Mouse (Mus musculus) monocyte, adult 2 months (primary cell): Measurements from ENCODE around the gene Ewsr1.

ENCODE experiments used
- DNase-seq, 2 experiments: peaks; one replicate each; pipeline ENCODE4 v3.0.0; 2022; ENCODE audit warnings: low spot score in 2 of 2, low read depth in 1 of 2

Ewsr1 gene

GRCm38 (mm10) chr11:5059230-5059629, 39.8 kb downstream of the Ewsr1 start:
- no peak for DNase-seq

- no peak for DNase-seq
These were observed 40.3 kb downstream of the Ewsr1 start for GRCm38 (mm10) chr11:5058783-5059182.

DNA sequence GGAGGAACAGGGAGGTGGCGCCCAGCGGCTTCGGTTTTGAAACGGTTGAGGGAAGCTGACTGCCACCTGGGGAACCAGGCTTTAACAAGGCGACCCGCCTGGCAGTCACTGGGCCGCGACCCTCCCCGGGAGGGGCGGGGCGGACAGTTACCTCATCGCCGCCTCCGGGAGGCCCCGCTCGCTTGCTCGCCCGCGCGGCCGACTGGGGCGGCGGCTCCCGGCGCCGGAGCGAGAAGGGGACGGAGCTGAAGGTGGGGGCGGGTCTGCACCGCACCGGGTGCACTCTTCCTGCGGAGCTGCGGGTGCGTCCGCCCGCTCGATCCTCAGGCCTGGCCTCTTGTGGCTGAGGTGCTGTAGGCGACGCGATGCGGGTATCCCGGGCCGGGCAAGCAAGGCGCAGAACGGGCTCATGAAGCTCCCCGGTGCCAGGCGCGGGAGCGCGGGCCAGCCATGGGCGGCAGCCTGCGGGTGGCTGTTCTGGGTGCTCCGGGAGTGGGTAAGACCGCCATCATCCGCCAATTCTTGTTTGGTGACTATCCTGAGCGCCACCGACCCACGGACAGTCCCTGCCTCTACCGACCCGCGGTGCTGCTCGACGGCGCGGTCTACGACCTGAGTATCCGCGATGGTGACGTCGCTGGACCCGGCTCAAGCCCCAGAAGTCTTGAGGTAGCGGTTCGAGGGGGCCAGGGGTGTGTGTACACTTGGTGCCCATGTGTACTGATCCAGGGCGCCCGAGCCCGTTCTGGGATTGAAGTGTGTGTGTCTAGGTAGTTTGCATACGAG, 41.0 kb downstream of the Ewsr1 start, which contains the start of gene Rasl10a:
Rasl10a (plus strand) TSS at position 273 of the 786 bp plus-strand sequence.
- no peak for DNase-seq

- DNase-seq: no peak
These were observed 41.6 kb downstream of the Ewsr1 start for GRCm38 (mm10) chr11:5057541-5057855.

DNA sequence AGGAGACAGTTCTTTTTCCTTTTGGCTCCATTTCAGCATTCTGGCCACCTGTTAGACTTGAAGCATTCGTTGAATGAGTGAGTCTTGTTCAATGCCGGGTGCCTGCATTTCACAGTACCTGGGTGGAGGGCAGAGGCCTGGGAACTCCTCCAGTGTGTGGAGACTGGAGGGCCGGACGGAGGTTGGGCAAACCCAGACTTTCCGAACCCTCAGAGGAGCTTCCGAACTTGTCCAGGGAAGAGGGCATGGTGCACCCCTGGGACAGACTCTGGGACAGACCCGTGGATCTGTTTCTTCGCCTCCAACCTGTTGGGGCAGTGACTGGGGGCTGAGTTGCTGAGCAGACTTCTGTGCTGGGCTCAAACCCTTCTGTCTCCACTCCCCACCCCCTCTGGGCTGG, 42.0 kb downstream of the Ewsr1 start:
- DNase-seq: no peak

GRCm38 (mm10) chr11:5055945-5056938, 42.8 kb downstream of the Ewsr1 start:
- no peak for DNase-seq

DNA sequence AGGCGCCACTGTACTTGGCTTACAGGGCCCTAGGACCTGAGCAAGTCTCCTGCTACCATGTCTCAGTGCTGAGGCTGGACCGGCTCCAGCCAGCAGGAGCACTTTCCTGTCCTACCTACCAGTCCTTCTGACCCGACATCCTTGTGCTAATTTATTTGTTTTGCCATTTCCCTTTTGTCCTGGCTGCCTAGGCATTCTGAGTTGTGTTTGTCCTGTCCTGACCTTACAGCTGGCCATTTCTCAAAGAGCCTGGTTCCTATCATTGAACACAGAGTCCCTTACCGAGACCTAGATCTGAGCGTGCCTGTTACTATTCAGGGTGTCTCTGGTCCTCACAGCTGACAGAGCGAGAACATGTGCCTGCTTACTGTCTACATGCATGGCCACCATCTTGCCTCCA, 44.2 kb downstream of the Ewsr1 start:
- no peak for DNase-seq

DNA sequence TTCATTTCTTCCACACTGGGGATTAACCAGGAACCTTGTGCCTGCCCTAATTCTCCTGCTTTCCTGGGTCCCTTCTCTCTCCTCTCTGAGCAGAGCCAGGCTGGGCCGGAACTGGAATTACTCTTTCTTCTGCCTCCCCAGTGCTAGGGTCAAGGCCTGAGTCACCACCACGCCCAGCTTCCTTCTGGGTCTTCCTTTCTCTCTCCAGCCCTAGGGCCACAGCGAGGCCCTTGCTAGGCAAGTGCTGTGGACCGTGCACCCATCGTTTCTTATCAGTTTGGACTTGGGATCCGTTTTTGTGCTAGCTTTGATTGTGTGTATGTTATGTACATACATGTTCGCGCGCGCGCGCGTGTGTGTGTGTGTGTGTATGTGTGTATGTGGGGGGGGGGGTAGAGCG, 44.9 kb downstream of the Ewsr1 start:
- no peak for DNase-seq

DNA sequence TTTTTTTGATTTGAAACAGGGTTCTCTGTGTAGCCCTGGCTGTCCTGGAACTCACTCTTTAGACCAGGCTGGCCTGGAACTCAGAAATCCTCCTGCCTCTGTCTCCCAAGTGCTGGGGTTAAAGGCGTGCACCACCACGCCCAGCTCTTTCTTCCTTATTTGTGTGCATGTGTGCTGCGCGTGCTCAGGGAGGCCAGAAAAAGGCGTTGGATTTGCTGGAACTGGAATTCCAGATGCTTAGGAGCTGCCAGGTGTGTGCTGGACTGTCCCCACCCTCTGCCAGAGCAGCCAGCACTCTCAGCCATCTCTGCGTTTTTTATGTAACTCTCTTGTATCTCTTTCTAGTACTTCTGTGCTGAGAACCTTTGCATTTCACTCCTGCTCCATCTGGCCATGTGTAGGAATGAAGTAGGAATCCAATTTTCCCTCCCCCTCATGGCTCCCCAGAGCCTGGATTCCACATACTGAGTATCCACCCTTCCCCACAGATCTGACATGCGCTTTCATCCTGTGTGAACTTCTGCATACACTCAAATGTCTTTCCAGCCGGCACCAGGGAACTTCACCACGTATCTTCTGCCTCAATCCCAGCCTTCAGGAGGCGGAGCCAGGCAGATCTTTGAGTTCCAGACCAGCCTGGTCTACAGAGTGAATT, 46.7 kb downstream of the Ewsr1 start:
- no peak for DNase-seq

- DNase-seq: no peak
These were observed 47.4 kb downstream of the Ewsr1 start for GRCm38 (mm10) chr11:5051629-5052028.

- DNase-seq: no peak
These were observed 52.6 kb downstream of the Ewsr1 start for GRCm38 (mm10) chr11:5046321-5046926.

- no peak for DNase-seq
These were observed 56.3 kb downstream of the Ewsr1 start for GRCm38 (mm10) chr11:5042645-5043381.

DNA sequence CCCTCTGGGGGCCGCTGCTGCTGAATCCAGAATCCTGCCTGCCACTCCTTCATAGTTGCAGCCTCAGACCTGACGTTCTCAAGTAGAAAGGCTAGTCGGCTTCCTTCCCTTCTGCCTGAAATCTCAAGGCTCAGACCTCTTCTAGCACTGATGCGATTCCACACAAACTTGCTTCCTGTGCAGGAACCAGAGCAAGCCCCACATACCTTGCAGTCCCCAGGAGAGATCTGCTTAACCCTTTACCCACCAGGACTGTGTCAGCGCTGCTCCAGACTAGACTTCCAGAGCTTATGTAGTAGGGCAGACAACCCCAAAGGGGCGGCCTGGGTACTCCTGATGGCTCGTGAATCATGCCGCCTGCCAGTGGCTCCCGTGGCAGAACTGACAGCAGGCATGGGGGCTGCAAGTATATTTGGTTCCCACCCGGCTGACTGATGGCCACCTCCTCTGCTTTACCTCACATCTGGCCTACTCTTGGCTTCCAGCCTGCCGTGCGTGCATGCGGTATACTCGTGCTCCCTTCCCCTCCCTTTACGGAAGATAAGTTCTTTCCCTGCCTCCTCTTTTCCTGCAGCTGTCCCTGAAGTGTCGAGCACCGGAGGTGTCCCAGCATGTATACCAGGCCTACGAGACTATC, 57.8 kb downstream of the Ewsr1 start:
- DNase-seq: no peak

- no peak for DNase-seq
These were observed 58.5 kb downstream of the Ewsr1 start for GRCm38 (mm10) chr11:5040585-5040984.

DNA sequence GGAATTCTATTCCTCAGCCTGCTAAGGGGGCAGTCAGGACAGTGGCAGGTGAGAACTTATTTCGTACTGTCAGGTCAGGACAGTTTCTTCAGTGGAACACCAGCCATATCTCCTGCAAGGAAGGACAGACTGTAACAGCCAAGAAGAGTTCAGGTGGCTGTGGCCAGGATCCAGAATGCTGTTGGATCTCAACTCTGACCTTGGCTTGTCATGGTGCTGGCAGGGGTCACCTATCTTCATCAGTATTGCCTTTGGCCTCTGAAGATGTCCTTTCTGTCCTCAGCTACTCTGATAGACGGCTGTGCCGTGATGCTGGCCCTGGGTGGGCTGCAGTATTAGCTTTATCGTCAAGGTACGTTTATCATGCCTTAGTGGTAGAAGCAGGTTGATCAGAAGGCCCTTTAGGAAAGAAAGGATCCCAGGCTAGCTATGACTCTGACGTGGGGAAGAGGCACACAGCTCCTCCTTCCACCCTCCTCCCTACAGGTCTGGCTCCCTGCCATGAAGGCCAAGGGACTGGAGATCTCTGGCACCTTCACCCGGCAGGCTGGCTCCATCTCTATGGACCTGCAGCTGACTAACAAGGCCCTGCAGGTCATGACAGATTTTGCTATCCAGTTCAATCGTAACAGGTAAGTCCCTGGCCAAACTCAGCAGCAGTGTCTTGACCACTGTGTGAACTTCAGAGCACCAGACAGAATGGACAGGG, 61.8 kb downstream of the Ewsr1 start:
- no peak for DNase-seq

DNA sequence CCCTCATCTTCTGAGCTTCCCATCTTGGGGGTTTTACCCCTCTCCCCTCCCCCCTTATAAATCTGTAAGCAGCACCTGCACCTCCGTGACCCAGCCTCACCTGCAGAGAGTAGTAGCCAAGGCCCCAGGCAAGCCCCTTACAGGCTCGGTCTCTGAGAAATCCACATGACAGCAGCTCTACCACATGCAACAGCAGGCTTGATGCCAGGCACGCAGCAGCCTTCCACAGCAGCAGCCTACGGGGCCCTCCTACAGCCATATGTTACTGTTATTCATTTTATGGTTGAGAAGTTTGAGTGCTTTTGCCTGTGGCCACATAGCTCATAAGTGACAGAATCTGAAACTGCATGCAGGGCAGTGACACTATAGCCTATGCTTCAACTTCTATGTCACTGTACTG, 63.6 kb downstream of the Ewsr1 start:
- no peak for DNase-seq

GRCm38 (mm10) chr11:5033136-5033535, 65.9 kb downstream of the Ewsr1 start:
- no peak for DNase-seq

- no peak for DNase-seq
These were observed 66.4 kb downstream of the Ewsr1 start for GRCm38 (mm10) chr11:5032706-5033105.

- DNase-seq: no peak
These were observed 70.8 kb downstream of the Ewsr1 start for GRCm38 (mm10) chr11:5028228-5028627.
